Mouse (Mus musculus) MEL (cell line): ENCODE results near the gene Myof.

Experiments used
- CTCF ChIP-seq, 3 experiments: IDR thresholded peaks in 2 of 3; conservative IDR thresholded peaks in 1 of 3; 2 replicates each; pipeline ENCODE4 v1.5.1; 2011 to 2012; ENCODE audit warnings: low read length in 3 of 3, low read depth in 2 of 3, mild to moderate bottlenecking in 2 of 3, improper control_type of control experiment in 1 of 3, inconsistent platforms in 1 of 3, mixed read lengths in 1 of 3, moderate library complexity in 1 of 3; ENCODE audit not compliant: control insufficient read depth in 1 of 3, insufficient read depth in 1 of 3, poor library complexity in 1 of 3, severe bottlenecking in 1 of 3
- EP300 ChIP-seq, 2 experiments: IDR thresholded peaks; 2 replicates each; pipeline ENCODE4 v1.6.1; 2011; ENCODE audit warnings: improper control_type of control experiment in 2 of 2, low read length in 2 of 2, low read depth in 1 of 2, mild to moderate bottlenecking in 1 of 2
- RCOR1 ChIP-seq: IDR thresholded peaks from 2 replicates; pipeline ENCODE4 v1.6.1; 2012; ENCODE audit warnings: low read depth, mild to moderate bottlenecking, inconsistent platforms, low read length, improper control_type of control experiment
- TBP ChIP-seq: IDR thresholded peaks from 2 replicates; pipeline ENCODE4 v1.8.0; 2011; ENCODE audit warnings: low read depth, low read length, improper control_type of control experiment
- USF1 ChIP-seq: IDR thresholded peaks from 2 replicates; pipeline ENCODE4 v1.6.1; 2014; ENCODE audit warnings: low read depth, mild to moderate bottlenecking, inconsistent platforms, low read length, improper control_type of control experiment, moderate library complexity
- ZC3H11A ChIP-seq: IDR thresholded peaks from 2 replicates; pipeline ENCODE4 v1.6.1; 2012; ENCODE audit warnings: low read depth, mild to moderate bottlenecking, inconsistent platforms, low read length, improper control_type of control experiment

DNA sequence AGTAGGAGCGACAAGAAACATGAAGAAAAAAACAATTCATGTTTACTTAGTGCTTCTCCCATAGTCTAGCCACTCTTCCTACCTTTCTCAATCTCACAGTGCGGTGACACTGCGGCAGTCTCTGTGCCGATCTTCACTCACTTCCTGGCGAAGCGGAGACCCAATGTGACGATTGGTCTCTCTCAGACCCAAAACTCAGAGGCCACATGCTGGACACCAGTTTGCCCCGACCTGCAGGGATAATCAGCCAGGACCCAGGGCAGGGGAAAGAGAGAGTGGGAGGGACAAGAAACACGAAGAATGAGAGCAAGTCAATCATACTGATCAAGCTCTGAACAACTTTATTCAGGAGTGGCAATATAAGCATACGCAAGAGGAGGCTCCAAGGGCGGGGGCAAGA is 31.7 kb upstream of the Myof start:
- TF ChIP-seq USF1 (no peak), TBP (no peak), EP300 (IDR thresholded peaks at IDR 0.05; ENCODE audit: low read depth in 1 of 2, low read length in 2 of 2) (no peak), CTCF (IDR thresholded peaks at IDR 0.05 in 2 of 3, conservative IDR thresholded peaks at IDR 0.05 in 1 of 3; ENCODE audit: control insufficient read depth in 1 of 3, insufficient read depth in 1 of 3, low read depth in 2 of 3, low read length in 3 of 3, poor library complexity in 1 of 3, severe bottlenecking in 1 of 3) (no peak), RCOR1 (no peak), ZC3H11A (no peak)
